Mouse (Mus musculus) layer of hippocampus, adult 2 months (tissue): ENCODE measurements around the gene Fkbp1b. TPM values are rescaled to one million over a fixed set of nuclear protein-coding genes. Genes with fewer than 3 reads are reported as not detected.

Experiments used
- DNase-seq, 2 experiments: peaks; one replicate each; pipeline ENCODE4 v3.0.0; 2022; ENCODE audit warnings: low spot score in 2 of 2
- H3K27ac ChIP-seq: fragments of 200-600 bp; 2 replicates; pipeline ENCODE4 v1.8.1; 2022
- H3K4me3 ChIP-seq: fragments of 200-600 bp; 2 replicates; pipeline ENCODE4 v1.8.1; 2022; ENCODE audit warnings: mild to moderate bottlenecking
- CTCF ChIP-seq: fragments of 200-600 bp; conservative IDR thresholded peaks from 2 replicates; pipeline ENCODE4 v1.8.1; 2022; ENCODE audit warnings: antibody characterized with exemption, mild to moderate bottlenecking, moderate library complexity
- total RNA-seq, 2 experiments: library from RNA; stranded (reverse); gene quantifications; 2 replicates each; pipeline ENCODE4 v1.2.3; 2021

The Fkbp1b gene
- total RNA-seq, 2 experiments from 2014 or later: 48.8 to 56.0 TPM

GRCm38 (mm10) chr12:4872273-4872672 lies 30.9 kb upstream of the Fkbp1b start:
- TF ChIP-seq CTCF: no peak; the same call in 1 of the 2 replicates
- Histone ChIP-seq H3K4me3 (no peak overlapping the region), H3K27ac (no peak overlapping the region)
- DNase-seq: no peak

GRCm38 (mm10) chr12:4871260-4871659 lies 29.9 kb upstream of the Fkbp1b start:
- no peak overlapping the region for H3K27ac ChIP-seq
- H3K4me3 ChIP-seq: no peak overlapping the region
- DNase-seq: no peak
- no peak for TF ChIP-seq CTCF

GRCm38 (mm10) chr12:4868924-4869323 lies 27.5 kb upstream of the Fkbp1b start:
- no peak for TF ChIP-seq CTCF
- no peak overlapping the region for H3K4me3 ChIP-seq
- no peak for DNase-seq
- no peak overlapping the region for H3K27ac ChIP-seq

GRCm38 (mm10) chr12:4864338-4864690 lies 22.9 kb upstream of the Fkbp1b start:
- Histone ChIP-seq H3K4me3 (no peak overlapping the region), H3K27ac (peak overlapping the region; percentile 51; the same call in 1 of the 2 replicates)
- TF ChIP-seq CTCF: no peak
- peak; percentile 56 to 58 for DNase-seq

GRCm38 (mm10) chr12:4863654-4864337 lies 22.4 kb upstream of the Fkbp1b start:
- DNase-seq: no peak
- TF ChIP-seq CTCF: no peak
- Histone ChIP-seq H3K4me3 (no peak overlapping the region), H3K27ac (peak overlapping the region; percentile 46; the same call in 1 of the 2 replicates)

- peak; percentile 57 for TF ChIP-seq CTCF
- H3K27ac ChIP-seq: no peak overlapping the region
- no peak for DNase-seq
- no peak overlapping the region for H3K4me3 ChIP-seq
Observed at GRCm38 (mm10) chr12:4862672-4863071, 21.3 kb upstream of the Fkbp1b start.

GRCm38 (mm10) chr12:4859241-4859914 lies 18.0 kb upstream of the Fkbp1b start:
- no peak for TF ChIP-seq CTCF
- DNase-seq: no peak
- Histone ChIP-seq H3K4me3 (no peak overlapping the region), H3K27ac (no peak overlapping the region)

GRCm38 (mm10) chr12:4856834-4857233 lies 15.4 kb upstream of the Fkbp1b start:
- H3K27ac ChIP-seq: no peak overlapping the region
- no peak for DNase-seq
- no peak overlapping the region for H3K4me3 ChIP-seq
- TF ChIP-seq CTCF: peak; percentile 65

GRCm38 (mm10) chr12:4856160-4856559 lies 14.8 kb upstream of the Fkbp1b start:
- H3K27ac ChIP-seq: no peak overlapping the region
- DNase-seq: no peak
- no peak overlapping the region for H3K4me3 ChIP-seq
- peak; percentile 68 for TF ChIP-seq CTCF

- DNase-seq: no peak
- peak overlapping the region; percentile 43 for H3K27ac ChIP-seq
Observed at GRCm38 (mm10) chr12:4843741-4844140, 2.4 kb upstream of the Fkbp1b start.

GRCm38 (mm10) chr12:4842890-4843597 lies 1.7 kb upstream of the Fkbp1b start, which contains the start of gene Wdcp:
TSS of gene Wdcp (plus strand) at chr12:4843303.
- Histone ChIP-seq H3K4me3 (peak within 1 kb of the TSS; percentile 61), H3K27ac (peak within 1 kb of the TSS; percentile 43)
- peak; percentile 86 to 94 for DNase-seq
- no peak for TF ChIP-seq CTCF

More at GRCm38 (mm10) chr12:4843741-4844140, 2.4 kb upstream of the Fkbp1b start:
- TF ChIP-seq CTCF: no peak
- H3K4me3 ChIP-seq: peak overlapping the region; percentile 61

GRCm38 (mm10) chr12:4842456-4842855 lies 1.1 kb upstream of the Fkbp1b start:
- H3K4me3 ChIP-seq: no peak overlapping the region
- DNase-seq: no peak
- no peak for TF ChIP-seq CTCF
- H3K27ac ChIP-seq: no peak overlapping the region

GRCm38 (mm10) chr12:4840741-4841140 lies 650 bp downstream of the Fkbp1b start:
- TF ChIP-seq CTCF: no peak
- Histone ChIP-seq H3K27ac (peak overlapping the region; percentile 67), H3K4me3 (peak overlapping the region; percentile 80)
- DNase-seq: no peak
